20 mouse cellular contexts compared by ENCODE assay signal in the genomic region with DNA sequence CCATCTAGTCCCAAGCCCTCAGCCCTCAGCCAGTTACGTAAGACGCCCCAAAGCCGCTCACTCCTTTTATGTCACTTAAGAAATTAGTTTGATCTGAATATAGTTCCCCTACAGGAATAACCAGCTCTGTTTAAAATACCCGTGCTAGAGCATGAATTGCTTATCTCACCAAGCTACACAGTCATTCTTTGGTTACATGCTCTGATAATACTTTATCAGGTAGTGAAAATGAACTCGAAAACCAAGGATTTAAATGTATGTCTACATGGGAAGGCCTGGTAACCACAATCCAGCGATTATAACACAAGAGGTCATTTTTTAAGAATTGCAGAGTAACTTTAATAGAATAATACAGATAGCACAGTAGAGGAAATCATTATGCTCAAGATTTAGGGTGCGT. TPM values are rescaled to one million over a fixed set of nuclear protein-coding genes. Genes with fewer than 3 reads are reported as not detected.
DNase-seq lines count a peak whose midpoint lies in the region; ATAC-seq and TF ChIP-seq lines count a peak whose summit lies in the region.
"Had no signal": no experiment of that assay in that cellular context is flagged by ENCODE, and none has a peak within 500 bp of the region (broad histone marks: within the 10 kb centered on the region; RNA-seq: fewer than 3 reads in every experiment).

No protein-coding gene starts in this region.

- TF ChIP-seq CTCF in stomach, postnatal 0 days (IDR thresholded peaks at IDR 0.05; ENCODE audit: low read depth) = no peak

- no peaks in the 10 kb centered on the region for H3K36me3 ChIP-seq in liver, embryonic 12.5 days
- H3K36me3 ChIP-seq in liver, embryonic 13.5 days = no peaks in the 10 kb centered on the region
- H3K36me3 ChIP-seq in stomach, postnatal 0 days (ENCODE audit: control insufficient read depth, insufficient read depth, low read length) = no peaks in the 10 kb centered on the region
- H3K36me3 ChIP-seq: embryonic facial prominence, embryonic 12.5 days; heart, embryonic 10.5 days; hindbrain, embryonic 12.5 days had no signal

- no peaks in the 10 kb centered on the region for H3K9me3 ChIP-seq in liver, embryonic 12.5 days (replicated peaks)
- no peaks in the 10 kb centered on the region for H3K9me3 ChIP-seq in liver, embryonic 13.5 days (replicated peaks)
- no peaks in the 10 kb centered on the region for H3K9me3 ChIP-seq in stomach, postnatal 0 days (ENCODE audit: control insufficient read depth, low read length)
- H3K9me3 ChIP-seq: embryonic facial prominence, embryonic 12.5 days; heart, embryonic 10.5 days; hindbrain, embryonic 12.5 days had no signal

- DNase-seq in liver (no peak), MEL-GATA-1-ER (ENCODE audit: extremely low read depth, low read depth) (peak; percentile 48)
- no peak for DNase-seq in liver, embryonic 13.5 days
- no peak for DNase-seq in stomach, postnatal 0 days (ENCODE audit: low spot score)
- no peak for DNase-seq in left cerebral cortex, postnatal 10 days (ENCODE audit: extremely low spot score in 1 of 2, low spot score in 2 of 2)
- DNase-seq in layer of hippocampus, adult 8-10 months (ENCODE audit: low spot score in 2 of 2) = no peak
- DNase-seq: adrenal gland, adult 8-10 months; cerebellum, adult 11 months; cerebellum, adult 8-10 months; cerebellum, postnatal 14 days; gastrocnemius, postnatal 10 days; heart, postnatal 10 days; heart, postnatal 4 days had no signal

- H3K27me3 ChIP-seq in liver, embryonic 12.5 days (replicated peaks) = no peaks in the 10 kb centered on the region
- H3K27me3 ChIP-seq in liver, embryonic 13.5 days = no peaks in the 10 kb centered on the region
- H3K27me3 ChIP-seq in stomach, postnatal 0 days (ENCODE audit: control insufficient read depth, insufficient read depth, low read length) = no peaks in the 10 kb centered on the region
- H3K27me3 ChIP-seq: CH12.LX; embryonic facial prominence, embryonic 12.5 days; hindbrain, embryonic 12.5 days had no signal

- peak; percentile 46; the same call in 1 of the 2 replicates for ATAC-seq in liver, embryonic 12.5 days
- peak; percentile 51; the same call in 1 of the 2 replicates for ATAC-seq in liver, embryonic 13.5 days (ENCODE audit: low read depth)
- ATAC-seq in stomach, postnatal 0 days (ENCODE audit: low FRiP score, low TSS enrichment) = peak; percentile 42; the same call in 1 of the 2 replicates
- ATAC-seq: forebrain, embryonic 16.5 days; hindbrain, embryonic 16.5 days had no signal

- intact Hi-C loops in left cerebral cortex, postnatal 10 days (cut with DNase I) = no loop called here

- peaks cover 12% of the 10 kb centered on the region for H3K4me1 ChIP-seq in liver, embryonic 12.5 days
- peaks cover 15% of the 10 kb centered on the region for H3K4me1 ChIP-seq in liver, embryonic 13.5 days (replicated peaks)
- no peaks in the 10 kb centered on the region for H3K4me1 ChIP-seq in stomach, postnatal 0 days (replicated peaks; ENCODE audit: control insufficient read depth, insufficient read depth)
- H3K4me1 ChIP-seq: embryonic facial prominence, embryonic 12.5 days; hindbrain, embryonic 12.5 days had no signal

- WGBS in liver, embryonic 12.5 days (ENCODE audit: insufficient replicate concordance) = 47% methylated on average over 7 of the region's 7 CpGs
- WGBS in liver, embryonic 13.5 days (ENCODE audit: insufficient replicate concordance) = 43% methylated on average over 7 of the region's 7 CpGs
- WGBS in stomach, postnatal 0 days = 56% methylated on average over 7 of the region's 7 CpGs

- no peak overlapping the region for H3K9ac ChIP-seq in liver, embryonic 12.5 days
- no peak overlapping the region for H3K9ac ChIP-seq in liver, embryonic 13.5 days
- H3K9ac ChIP-seq in stomach, postnatal 0 days (ENCODE audit: low read length) = no peak overlapping the region
- H3K9ac ChIP-seq: embryonic facial prominence, embryonic 12.5 days; hindbrain, embryonic 12.5 days had no signal

- H3K4me3 ChIP-seq in liver, embryonic 12.5 days = no peak overlapping the region
- H3K4me3 ChIP-seq in liver, embryonic 13.5 days (replicated peaks) = no peak overlapping the region
- no peak overlapping the region for H3K4me3 ChIP-seq in stomach, postnatal 0 days (ENCODE audit: low read depth, low read length)
- H3K4me3 ChIP-seq: embryonic facial prominence, embryonic 12.5 days; heart, embryonic 10.5 days; hindbrain, embryonic 12.5 days had no signal

- no peak overlapping the region for H3K4me2 ChIP-seq in liver, embryonic 12.5 days
- H3K4me2 ChIP-seq in liver, embryonic 13.5 days = no peak overlapping the region
- H3K4me2 ChIP-seq in stomach, postnatal 0 days (replicated peaks; ENCODE audit: low read depth) = no peak overlapping the region
- H3K4me2 ChIP-seq: embryonic facial prominence, embryonic 12.5 days; hindbrain, embryonic 12.5 days had no signal

- no peak overlapping the region for H3K27ac ChIP-seq in liver, embryonic 12.5 days
- H3K27ac ChIP-seq in liver, embryonic 13.5 days = no peak overlapping the region
- no peak overlapping the region for H3K27ac ChIP-seq in stomach, postnatal 0 days (replicated peaks)
- H3K27ac ChIP-seq: embryonic facial prominence, embryonic 12.5 days; heart, embryonic 10.5 days; hindbrain, embryonic 12.5 days had no signal

- no peak for TF ChIP-seq EP300 in stomach, postnatal 0 days (optimal IDR thresholded peaks at IDR 0.05)

RNA-seq across cellular contexts. Expression of gene Fbxo11, which starts 7.0 kb away (rescaled TPM):
- 6.2 and 7.0 TPM in 2 replicates for polyA plus RNA-seq in liver, embryonic 12.5 days (2016; fragmentation: Nextera tagmentation; extraction: Ambion mirVana)
- 3.0 and 4.0 TPM in 2 replicates for polyA plus RNA-seq in liver, embryonic 13.5 days (2015; fragmentation: Nextera tagmentation; extraction: Ambion mirVana)
- polyA plus RNA-seq in stomach, postnatal 0 days (2015; fragmentation: Nextera tagmentation; extraction: Ambion mirVana) = 7.7 and 9.1 TPM in 2 replicates
- 100 to 1,000 TPM; 109 to 111 TPM for total RNA-seq in left cerebral cortex, postnatal 10 days (2021)
- 100 to 1,000 TPM; 109 to 125 (median 118) TPM for total RNA-seq in layer of hippocampus, adult 8-10 months (2022)
